Mouse (Mus musculus) kidney, embryonic 16.5 days (tissue): ENCODE data around the gene Clca3a1. TPM values are rescaled to one million over a fixed set of nuclear protein-coding genes. Genes with fewer than 3 reads are reported as not detected.

Experiments used
- ATAC-seq: fragments of 200-750 bp; cut with Nextera tagmentation; 2 replicates; pipeline ENCODE4 v1.8.0; 2017; ENCODE audit warnings: moderate TSS enrichment; ENCODE audit not compliant: low FRiP score, low TSS enrichment
- H3K27ac ChIP-seq: fragments of 300-500 bp; sonication (generic); 2 replicates; pipeline ENCODE4 v1.5.1; 2014; ENCODE audit warnings: low read length
- H3K27me3 ChIP-seq: fragments of 300-500 bp; sonication (generic); 2 replicates; pipeline ENCODE4 v1.6.1; 2014; ENCODE audit warnings: low read length, control low read depth, mixed read lengths; ENCODE audit not compliant: insufficient read depth
- H3K36me3 ChIP-seq: fragments of 300-500 bp; sonication (generic); 2 replicates; pipeline ENCODE4 v1.6.1; 2014; ENCODE audit warnings: low read length, control low read depth, mixed read lengths; ENCODE audit not compliant: insufficient read depth
- H3K4me1 ChIP-seq: fragments of 300-500 bp; sonication (generic); 2 replicates; pipeline ENCODE4 v1.6.1; 2014; ENCODE audit warnings: low read length, control low read depth, mixed read lengths; ENCODE audit not compliant: insufficient read depth
- H3K4me2 ChIP-seq: fragments of 300-500 bp; sonication (generic); replicated peaks from 2 replicates; pipeline ENCODE4 v1.6.1; 2014; ENCODE audit warnings: low read depth, low read length
- H3K4me3 ChIP-seq: fragments of 300-500 bp; sonication (generic); 2 replicates; pipeline ENCODE4 v1.5.1; 2014; ENCODE audit warnings: mild to moderate bottlenecking, low read length
- H3K9ac ChIP-seq: fragments of 300-500 bp; sonication (generic); replicated peaks from 2 replicates; pipeline ENCODE4 v1.6.1; 2014; ENCODE audit warnings: low read length
- H3K9me3 ChIP-seq: fragments of 300-500 bp; sonication (generic); 2 replicates; pipeline ENCODE4 v1.6.1; 2016; ENCODE audit warnings: low read length, control low read depth
- WGBS: fragments of 180-500 bp; shearing (Covaris S2); extraction: QIAGEN DNeasy Blood & Tissue Kit; methylation state at CpG from one replicate; pipeline ENCODE4 v1.1.7; 2014; 5-methylcytosine and 5-hydroxymethylcytosine counted together
- polyA plus RNA-seq: library from polyadenylated mRNA; unstranded; fragments of >200 nt; fragmentation: Nextera tagmentation; extraction: Ambion mirVana; gene quantifications from 2 replicates; pipeline ENCODE4 v1.2.1, GENCODE M21; 2015

Gene Clca3a1
- polyA plus RNA-seq, 1 experiment from 2014 or later: 13.9 TPM

DNA sequence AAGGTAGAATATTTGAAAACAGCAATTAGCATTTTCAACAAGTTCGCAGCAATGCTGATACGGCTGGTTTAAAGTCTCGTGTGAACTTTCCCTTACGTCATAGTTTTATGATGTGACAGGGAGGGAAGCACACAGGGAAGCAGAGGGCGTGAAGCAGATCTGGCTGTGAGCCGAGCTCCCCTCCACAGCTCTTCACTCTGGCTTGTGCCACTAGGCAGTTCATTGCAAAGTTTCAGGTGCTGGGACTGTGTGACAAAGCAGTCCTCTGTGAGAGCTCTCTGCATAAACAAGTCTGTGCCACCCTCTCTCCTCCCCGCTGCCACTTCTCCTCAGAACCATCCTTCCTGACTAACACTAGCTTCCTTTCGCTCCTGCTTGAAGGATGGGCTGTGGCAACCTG is 72.5 kb downstream of the Clca3a1 start:
- H3K4me2 ChIP-seq: no peak overlapping the region
- H3K27ac ChIP-seq: no peak overlapping the region
- no peak overlapping the region for H3K9ac ChIP-seq
- ATAC-seq: peak; percentile 23; the same call in 1 of the 2 replicates
- H3K4me1 ChIP-seq: peaks cover 9% of the 10 kb centered on the region; the same call in 1 of the 2 replicates
- 63% methylated on average over 8 of the region's 8 CpGs for WGBS
- no peaks in the 10 kb centered on the region for H3K9me3 ChIP-seq
- no peaks in the 10 kb centered on the region for H3K27me3 ChIP-seq
- H3K4me3 ChIP-seq: no peak overlapping the region
- H3K36me3 ChIP-seq: 0 out of 2 replicates have a peak, but pooled peaks cover 19% of the 10 kb centered on the region

- peaks cover 9% of the 10 kb centered on the region; the same call in 1 of the 2 replicates for H3K4me1 ChIP-seq
- H3K4me3 ChIP-seq: no peak overlapping the region
- no peak overlapping the region for H3K4me2 ChIP-seq
- H3K36me3 ChIP-seq: 0 out of 2 replicates have a peak, but pooled peaks cover 13% of the 10 kb centered on the region
- no peaks in the 10 kb centered on the region for H3K9me3 ChIP-seq
- no peak overlapping the region for H3K27ac ChIP-seq
- no peak for ATAC-seq
- no peak overlapping the region for H3K9ac ChIP-seq
- 91% methylated on average over 9 of the region's 9 CpGs for WGBS
- no peaks in the 10 kb centered on the region for H3K27me3 ChIP-seq
Observed at GRCm38 (mm10) chr3:144687618-144688017, 73.2 kb downstream of the Clca3a1 start.

DNA sequence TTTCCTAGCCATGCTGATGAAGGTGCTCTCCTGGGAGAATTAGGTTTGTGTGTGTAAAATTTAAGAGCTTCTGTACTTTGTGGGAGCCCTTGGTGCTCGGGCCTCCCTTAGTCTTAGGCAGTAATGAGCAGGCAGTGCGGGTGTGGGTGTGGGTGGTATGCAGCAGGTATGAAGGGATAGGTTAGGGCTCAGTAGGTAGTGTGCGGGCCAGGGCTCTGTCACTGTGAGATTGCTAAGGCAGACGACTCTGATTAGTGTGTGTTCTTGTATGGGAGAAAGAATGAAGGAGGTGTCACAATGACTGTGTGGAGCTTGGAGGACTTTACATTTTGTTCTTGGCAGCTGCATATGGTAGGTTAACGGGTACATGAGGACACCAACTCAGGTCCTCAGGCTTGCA is 74.6 kb downstream of the Clca3a1 start:
- H3K9ac ChIP-seq: no peak overlapping the region
- H3K4me3 ChIP-seq: no peak overlapping the region
- H3K36me3 ChIP-seq: 0 out of 2 replicates have a peak, but pooled peaks cover 13% of the 10 kb centered on the region
- ATAC-seq: no peak
- H3K4me1 ChIP-seq: peaks cover 9% of the 10 kb centered on the region; the same call in 1 of the 2 replicates
- no peak overlapping the region for H3K4me2 ChIP-seq
- no peaks in the 10 kb centered on the region for H3K9me3 ChIP-seq
- 84% methylated on average over 5 of the region's 5 CpGs for WGBS
- no peak overlapping the region for H3K27ac ChIP-seq
- no peaks in the 10 kb centered on the region for H3K27me3 ChIP-seq

GRCm38 (mm10) chr3:144683136-144683814 is 77.5 kb downstream of the Clca3a1 start:
- 90% methylated on average over 12 of the region's 12 CpGs for WGBS
- H3K27ac ChIP-seq: no peak overlapping the region
- no peaks in the 10 kb centered on the region for H3K4me1 ChIP-seq
- 0 out of 2 replicates have a peak, but pooled peaks cover 4% of the 10 kb centered on the region for H3K36me3 ChIP-seq
- H3K4me2 ChIP-seq: no peak overlapping the region
- no peaks in the 10 kb centered on the region for H3K9me3 ChIP-seq
- H3K9ac ChIP-seq: no peak overlapping the region
- ATAC-seq: no peak
- no peak overlapping the region for H3K4me3 ChIP-seq
- no peaks in the 10 kb centered on the region for H3K27me3 ChIP-seq

DNA sequence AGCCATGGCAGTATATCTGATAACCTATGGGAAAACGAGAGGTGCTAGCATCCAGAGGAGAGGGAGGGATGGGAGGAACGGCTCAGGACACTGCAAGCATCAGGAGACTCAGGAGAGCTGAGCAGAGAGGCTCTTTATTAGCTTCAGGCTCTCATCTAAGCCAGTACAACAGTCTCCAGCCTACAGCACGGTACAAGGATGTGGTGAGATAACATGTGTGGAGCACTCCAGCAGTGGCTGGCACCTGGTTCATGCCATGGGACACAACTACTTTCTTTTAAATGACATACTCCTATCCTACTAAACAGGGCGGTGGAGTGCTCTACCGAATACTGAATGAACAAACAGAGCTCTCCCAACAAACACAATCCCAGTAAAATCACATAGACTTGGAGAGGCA is 79.2 kb downstream of the Clca3a1 start:
- Histone ChIP-seq H3K9me3 (no peaks in the 10 kb centered on the region), H3K36me3 (no peaks in the 10 kb centered on the region), H3K4me1 (no peaks in the 10 kb centered on the region), H3K27me3 (no peaks in the 10 kb centered on the region), H3K4me3 (no peak overlapping the region), H3K27ac (no peak overlapping the region), H3K9ac (no peak overlapping the region), H3K4me2 (no peak overlapping the region)
- ATAC-seq: no peak
- WGBS: 64% methylated on average over 5 of the region's 5 CpGs

DNA sequence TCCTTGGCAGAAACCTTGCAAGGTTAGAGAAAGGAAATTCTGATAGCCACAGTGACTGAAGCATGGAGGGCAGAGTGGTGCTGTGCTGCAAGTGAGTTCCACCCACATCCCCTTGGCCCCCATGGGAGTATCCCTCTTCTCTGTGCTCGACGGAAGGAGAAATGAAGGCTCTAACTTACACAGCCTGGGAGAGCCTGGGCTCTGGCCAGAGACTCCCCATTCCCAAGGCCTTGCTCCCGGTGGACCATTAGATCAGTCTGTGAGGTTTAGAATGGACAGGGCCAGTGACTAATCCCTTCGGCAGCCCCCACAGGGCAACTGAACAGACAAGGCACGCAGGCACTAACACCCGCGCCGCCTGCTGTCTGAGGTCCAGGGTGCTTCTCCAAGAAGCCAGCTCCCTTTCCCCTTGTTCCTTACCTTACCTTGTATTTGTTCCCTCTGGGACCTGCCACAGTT is 81.0 kb downstream of the Clca3a1 start:
- no peak for ATAC-seq
- no peaks in the 10 kb centered on the region for H3K27me3 ChIP-seq
- no peak overlapping the region for H3K4me2 ChIP-seq
- no peaks in the 10 kb centered on the region for H3K9me3 ChIP-seq
- 68% methylated on average over 8 of the region's 8 CpGs for whole genome bisulfite sequencing
- no peak overlapping the region for H3K27ac ChIP-seq
- H3K9ac ChIP-seq: no peak overlapping the region
- H3K4me3 ChIP-seq: no peak overlapping the region
- H3K4me1 ChIP-seq: no peaks in the 10 kb centered on the region
- no peaks in the 10 kb centered on the region for H3K36me3 ChIP-seq

Other genes starting within 250 kb of the Clca3a1 start
- gene Hs2st1, start 190.8 kb downstream of the Clca3a1 start, polyA plus RNA-seq: 10.2 and 11.3 TPM in 2 replicates
- 645 and 709 TPM in 2 replicates for gene Selenof, start 190.7 kb downstream of the Clca3a1 start, polyA plus RNA-seq
- gene Sh3glb1, start 40.6 kb downstream of the Clca3a1 start, polyA plus RNA-seq: 87.8 and 94.9 TPM in 2 replicates
- 0.10 and 0.49 TPM in 2 replicates for gene Clca3a2, start 58.5 kb upstream of the Clca3a1 start, polyA plus RNA-seq
- 0.07 TPM in 1 of 2 replicates, not detected in the other for gene Clca3b, start 88.4 kb upstream of the Clca3a1 start, polyA plus RNA-seq
- gene Clca4b, start 171.6 kb upstream of the Clca3a1 start, polyA plus RNA-seq: not detected in 2 replicates
- not detected in 2 replicates for gene Clca4a, start 214.1 kb upstream of the Clca3a1 start, polyA plus RNA-seq